Comparison of ENCODE assay signal across 8 mouse cellular contexts in the genomic region with DNA sequence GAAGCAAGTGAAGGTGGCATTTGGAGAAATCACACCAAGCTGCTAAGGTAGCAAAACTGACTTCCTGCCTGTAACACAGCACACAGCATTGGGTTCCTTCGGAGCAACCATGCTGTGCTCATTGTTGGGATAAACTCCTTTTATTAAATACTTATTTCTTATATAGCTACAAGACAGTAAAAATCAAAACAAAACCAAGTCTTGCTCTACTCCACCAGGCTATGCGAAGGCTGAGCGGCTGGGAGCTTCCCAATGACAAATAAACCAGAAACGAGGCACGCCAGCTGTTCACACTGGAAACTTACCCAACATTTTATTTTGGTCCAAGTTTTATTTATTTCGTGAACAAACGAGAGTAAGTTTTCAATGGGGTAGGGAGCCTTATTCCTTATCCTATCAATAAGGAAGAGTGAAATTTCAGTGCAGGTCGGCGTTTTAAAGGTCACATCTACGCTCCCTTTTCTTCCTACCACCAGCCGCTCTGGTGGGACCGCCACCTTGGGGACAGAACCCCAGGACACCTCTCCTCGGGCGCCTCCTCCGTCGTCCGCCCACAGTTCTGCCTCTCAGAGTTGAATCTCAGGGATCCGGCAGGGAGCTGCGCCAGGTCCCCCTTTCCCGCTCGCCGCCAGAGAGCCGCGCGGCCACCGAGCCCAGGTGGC. TPM values are rescaled to one million over a fixed set of nuclear protein-coding genes. Genes with fewer than 3 reads are reported as not detected.
DNase-seq lines count a peak whose midpoint lies in the region; ATAC-seq and TF ChIP-seq lines count a peak whose summit lies in the region.

No protein-coding gene starts in this region.

- H3K36me3 ChIP-seq in intestine, embryonic 14.5 days (ENCODE audit: control insufficient read depth, insufficient read depth, low read length), result no peaks in the 10 kb centered on the region
- no peaks in the 10 kb centered on the region for H3K36me3 ChIP-seq in limb, embryonic 15.5 days
- H3K36me3 ChIP-seq in neural tube, embryonic 11.5 days (ENCODE audit: control insufficient read depth, insufficient read depth, low read length), result no peaks in the 10 kb centered on the region

- no peak for TF ChIP-seq POLR2A in cerebellum, adult 2 months (IDR thresholded peaks at IDR 0.05; ENCODE audit: borderline replicate concordance, insufficient read depth, low read length)

- under 1% methylated on average over 26 of the region's 26 CpGs for WGBS in cerebellum, adult 2 months
- WGBS in intestine, embryonic 14.5 days, result under 1% methylated on average over 26 of the region's 26 CpGs
- WGBS in limb, embryonic 15.5 days, result under 1% methylated on average over 26 of the region's 26 CpGs
- under 1% methylated on average over 26 of the region's 26 CpGs for WGBS in neural tube, embryonic 11.5 days

- H3K4me3 ChIP-seq in cerebellum, adult 2 months (replicated peaks; ENCODE audit: insufficient read depth, low read depth, low read length), result peak overlapping the region; percentile 75
- H3K4me3 ChIP-seq in intestine, embryonic 14.5 days (ENCODE audit: low read depth, low read length), result peak overlapping the region; percentile 75
- H3K4me3 ChIP-seq in limb, embryonic 15.5 days, result peak overlapping the region; percentile 71
- peak overlapping the region; percentile 70 for H3K4me3 ChIP-seq in neural tube, embryonic 11.5 days (ENCODE audit: low read depth, low read length)

- peak overlapping the region; percentile 59; the same call in 1 of the 2 replicates for H3K27ac ChIP-seq in cerebellum, adult 2 months (ENCODE audit: insufficient read depth, low read length)
- H3K27ac ChIP-seq in intestine, embryonic 14.5 days (ENCODE audit: low read depth), result peak overlapping the region; percentile 92
- peak overlapping the region; percentile 92 for H3K27ac ChIP-seq in limb, embryonic 15.5 days
- H3K27ac ChIP-seq in neural tube, embryonic 11.5 days (ENCODE audit: low read depth, low read length), result peak overlapping the region; percentile 87

- H3K27me3 ChIP-seq in cerebellum, adult 2 months (ENCODE audit: control insufficient read depth, insufficient read depth, low read length), result no peaks in the 10 kb centered on the region
- no peaks in the 10 kb centered on the region for H3K27me3 ChIP-seq in intestine, embryonic 14.5 days (replicated peaks; ENCODE audit: control insufficient read depth, insufficient read depth, low read length)
- no peaks in the 10 kb centered on the region; the same call in 1 of the 2 replicates for H3K27me3 ChIP-seq in limb, embryonic 15.5 days
- no peaks in the 10 kb centered on the region for H3K27me3 ChIP-seq in neural tube, embryonic 11.5 days (ENCODE audit: control insufficient read depth, insufficient read depth, low read length)

- ATAC-seq in intestine, embryonic 14.5 days (replicated peaks; ENCODE audit: low FRiP score, low TSS enrichment, low read depth), result peak; percentile 63
- ATAC-seq in limb, embryonic 15.5 days (ENCODE audit: insufficient number of reproducible peaks, low FRiP score, low TSS enrichment, low read depth), result no peak; the same call in 1 of the 2 replicates
- peak; percentile 20; the same call in 1 of the 2 replicates for ATAC-seq in neural tube, embryonic 11.5 days (ENCODE audit: insufficient read depth, low FRiP score, low TSS enrichment)

- peak overlapping the region; percentile 91 for H3K9ac ChIP-seq in intestine, embryonic 14.5 days (ENCODE audit: low read length)
- H3K9ac ChIP-seq in limb, embryonic 15.5 days, result peak overlapping the region; percentile 77
- peak overlapping the region; percentile 93 for H3K9ac ChIP-seq in neural tube, embryonic 11.5 days (ENCODE audit: low read length)

- peak overlapping the region; percentile 82 for H3K4me2 ChIP-seq in intestine, embryonic 14.5 days (ENCODE audit: low read length)
- peak overlapping the region; percentile 85 for H3K4me2 ChIP-seq in limb, embryonic 15.5 days
- H3K4me2 ChIP-seq in neural tube, embryonic 11.5 days (ENCODE audit: low read depth), result peak overlapping the region; percentile 72

- H3K4me1 ChIP-seq in cerebellum, adult 2 months (ENCODE audit: control insufficient read depth, insufficient read depth, low read length), result no peaks in the 10 kb centered on the region
- peaks cover 15% of the 10 kb centered on the region; the same call in 1 of the 2 replicates for H3K4me1 ChIP-seq in intestine, embryonic 14.5 days (replicated peaks; ENCODE audit: control insufficient read depth, insufficient read depth, low read length)
- H3K4me1 ChIP-seq in limb, embryonic 15.5 days, result peaks cover 8% of the 10 kb centered on the region
- H3K4me1 ChIP-seq in neural tube, embryonic 11.5 days (ENCODE audit: control insufficient read depth, insufficient read depth, low read length), result 0 out of 2 replicates have a peak, but pooled peaks cover 4% of the 10 kb centered on the region

- DNase-seq in cerebellum, adult 2 months, result peak in 1 of 2 experiments; percentile 14
- DNase-seq in cerebellum, adult 11-12 months, result no peak
- DNase-seq in thymus, postnatal 4 days, result peak; percentile 6
- DNase-seq in thymus, adult 18-20 months, result no peak
- peak; percentile 77 for DNase-seq in intestine, embryonic 14.5 days (ENCODE audit: low spot score)
- no peak for DNase-seq in neural tube, embryonic 11.5 days (ENCODE audit: low spot score)
- DNase-seq in cerebellum, adult 9-10 months, result no peak

- H3K9me3 ChIP-seq in intestine, embryonic 14.5 days (ENCODE audit: control insufficient read depth, low read length), result no peaks in the 10 kb centered on the region
- no peaks in the 10 kb centered on the region for H3K9me3 ChIP-seq in limb, embryonic 15.5 days
- H3K9me3 ChIP-seq in neural tube, embryonic 11.5 days (ENCODE audit: control insufficient read depth, low read length), result no peaks in the 10 kb centered on the region

- no peak for TF ChIP-seq CTCF in cerebellum, adult 2 months (IDR thresholded peaks at IDR 0.05; ENCODE audit: borderline replicate concordance, insufficient read depth, low read depth, low read length)

RNA-seq across cellular contexts. Expression of a gene that starts 0.5 kb away (rescaled TPM):
- 17.7 and 19.5 TPM in 2 replicates for polyA plus RNA-seq in cerebellum, adult 2 months (2012; rRNA removed)
- polyA plus RNA-seq in intestine, embryonic 14.5 days (2014; fragmentation: Nextera tagmentation; extraction: Ambion mirVana), result 41.9 and 44.0 TPM in 2 replicates
- 23.4 and 25.1 TPM in 2 replicates for polyA plus RNA-seq in limb, embryonic 15.5 days (2015; fragmentation: Nextera tagmentation; extraction: Ambion mirVana)
- 26.2 and 27.2 TPM in 2 replicates for polyA plus RNA-seq in neural tube, embryonic 11.5 days (2014; fragmentation: Nextera tagmentation; extraction: Ambion mirVana)

Comparison
In these comparisons a context has a peak if more than half of its experiments do, and no peak if none do; other contexts are left out.
1. DNase-seq: peak in thymus, postnatal 4 days (single experiment) and intestine, embryonic 14.5 days (single experiment); none in cerebellum, adult 11-12 months (single experiment), thymus, adult 18-20 months (0 of 2), neural tube, embryonic 11.5 days (single experiment) and cerebellum, adult 9-10 months (single experiment).
2. Peak in every context shown above with its lines, with median percentiles within 50 percentile points of each other: H3K27ac ChIP-seq, H3K4me3 ChIP-seq, H3K4me2 ChIP-seq and H3K9ac ChIP-seq.